Mouse (Mus musculus): Measurements from ENCODE around the gene Syncrip. TPM values are rescaled to one million over a fixed set of nuclear protein-coding genes. Genes with fewer than 3 reads are reported as not detected.
"Not testable (repeated sequence)": the region's sequence is repeated elsewhere in the genome, so short reads cannot be mapped to it uniquely, and the experiment has no call there.

Gene Syncrip
- polyA plus RNA-seq, 1 experiment from 2014 or later = 67.7 TPM

DNA sequence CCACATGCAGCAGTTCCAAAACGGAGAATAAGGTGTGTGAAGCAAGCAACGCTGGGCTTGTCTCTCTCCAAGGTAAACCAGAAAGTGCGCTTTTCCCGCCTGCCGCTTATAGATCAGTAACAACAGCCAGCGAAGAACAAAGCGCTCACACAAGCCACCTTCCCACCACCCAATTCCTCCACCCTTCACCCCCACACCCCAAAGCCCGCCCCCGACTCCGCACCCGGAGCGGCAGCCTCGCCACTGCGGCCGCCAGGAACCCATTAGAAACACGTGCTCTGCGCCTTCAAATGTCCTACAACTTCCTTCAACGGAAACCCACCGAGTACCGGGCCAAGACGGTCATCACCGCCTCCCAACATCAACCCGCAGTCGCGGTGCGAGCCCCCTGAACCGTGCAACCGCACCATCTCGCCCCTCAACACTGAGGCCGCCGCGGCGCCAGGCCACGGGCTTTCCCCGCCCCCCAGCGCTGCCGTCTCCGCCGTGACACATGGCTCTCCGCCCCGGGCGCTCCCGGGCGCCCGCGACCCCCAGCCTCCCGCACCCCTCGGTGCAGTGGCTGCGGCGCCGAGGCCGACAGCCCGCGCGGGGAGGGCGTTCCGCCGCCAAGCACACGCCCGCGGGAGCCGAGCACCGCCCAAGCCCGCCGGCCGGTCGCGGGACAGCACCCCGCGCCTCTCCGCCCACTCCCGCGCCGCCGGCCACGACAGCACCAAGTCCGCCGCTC is 1.1 kb downstream of the Syncrip start:
- Histone ChIP-seq H3K4me1 (replicated peaks) (peaks cover 15% of the 10 kb centered on the region), H3K9ac (peak overlapping the region; percentile 99), H3K27ac (ENCODE audit: poor library complexity, severe bottlenecking) (peak overlapping the region; percentile 98), H3K4me2 (peak overlapping the region; percentile 94), H3K27me3 (replicated peaks) (no peaks in the 10 kb centered on the region), H3K36me3 (peaks cover 11% of the 10 kb centered on the region), H3K4me3 (peak overlapping the region; percentile 95), H3K9me3 (replicated peaks) (no peaks in the 10 kb centered on the region)
- peak; percentile 33 for ATAC-seq (ENCODE audit: insufficient number of reproducible peaks, low FRiP score)
- WGBS = under 1% methylated on average over 75 of the region's 78 CpGs

DNA sequence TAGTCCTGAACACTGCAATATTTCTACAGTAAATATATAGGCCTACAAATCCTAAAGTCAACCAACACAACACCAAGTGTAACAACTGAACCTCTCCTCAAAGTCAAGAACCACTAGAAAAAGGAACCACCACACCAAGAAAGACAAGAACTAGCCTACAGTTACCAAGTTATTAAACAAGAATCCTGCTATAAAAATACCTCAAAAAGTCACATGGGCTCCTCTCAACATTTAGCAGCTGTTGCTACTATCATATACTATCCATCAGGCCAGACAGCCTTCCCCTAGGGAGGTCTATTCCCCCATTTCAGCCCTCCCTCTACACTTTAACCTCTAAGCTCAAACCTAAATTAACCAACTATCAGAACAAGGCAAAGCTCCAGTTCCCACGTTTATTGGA is 2.3 kb downstream of the Syncrip start:
- ATAC-seq (ENCODE audit: insufficient number of reproducible peaks, low FRiP score) = no peak
- H3K27me3 ChIP-seq (replicated peaks) = no peaks in the 10 kb centered on the region
- H3K36me3 ChIP-seq = peaks cover 20% of the 10 kb centered on the region
- H3K4me3 ChIP-seq = peak overlapping the region; percentile 95
- H3K4me1 ChIP-seq (replicated peaks) = peaks cover 15% of the 10 kb centered on the region
- WGBS = 4% methylated on average over 1 of the region's 1 CpGs
- no peaks in the 10 kb centered on the region for H3K9me3 ChIP-seq (replicated peaks)
- peak overlapping the region; percentile 94 for H3K4me2 ChIP-seq
- H3K9ac ChIP-seq = no peak overlapping the region
- no peak overlapping the region for H3K27ac ChIP-seq (ENCODE audit: poor library complexity, severe bottlenecking)

DNA sequence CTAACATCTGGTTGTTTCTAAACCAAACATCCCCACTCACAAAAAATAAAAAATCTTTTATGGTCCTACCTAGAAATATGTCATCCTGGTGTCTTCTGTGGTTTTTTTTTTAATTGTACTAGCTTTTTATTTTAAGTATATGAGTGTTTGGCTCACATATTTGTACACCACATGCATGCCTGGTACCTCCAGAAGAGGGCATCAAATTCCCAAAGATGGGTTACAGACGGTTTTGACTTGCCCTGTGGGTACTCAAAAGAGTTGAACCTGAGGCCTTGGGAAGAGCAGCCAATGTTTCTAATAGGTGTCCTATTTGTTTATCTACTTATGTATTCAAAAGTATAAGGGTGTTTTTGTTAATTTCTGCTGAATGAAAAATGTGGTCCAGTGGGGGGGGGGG is 6.2 kb downstream of the Syncrip start:
- H3K4me2 ChIP-seq = no peak overlapping the region
- no peaks in the 10 kb centered on the region for H3K27me3 ChIP-seq (replicated peaks)
- peaks cover 46% of the 10 kb centered on the region for H3K36me3 ChIP-seq
- no peak overlapping the region for H3K27ac ChIP-seq (ENCODE audit: poor library complexity, severe bottlenecking)
- peaks cover 4% of the 10 kb centered on the region for H3K4me1 ChIP-seq (replicated peaks)
- no peak overlapping the region for H3K9ac ChIP-seq
- no peak for ATAC-seq (ENCODE audit: insufficient number of reproducible peaks, low FRiP score)
- no peaks in the 10 kb centered on the region for H3K9me3 ChIP-seq (replicated peaks)
- WGBS = 47% methylated on average over 1 of the region's 1 CpGs
- no peak overlapping the region for H3K4me3 ChIP-seq

DNA sequence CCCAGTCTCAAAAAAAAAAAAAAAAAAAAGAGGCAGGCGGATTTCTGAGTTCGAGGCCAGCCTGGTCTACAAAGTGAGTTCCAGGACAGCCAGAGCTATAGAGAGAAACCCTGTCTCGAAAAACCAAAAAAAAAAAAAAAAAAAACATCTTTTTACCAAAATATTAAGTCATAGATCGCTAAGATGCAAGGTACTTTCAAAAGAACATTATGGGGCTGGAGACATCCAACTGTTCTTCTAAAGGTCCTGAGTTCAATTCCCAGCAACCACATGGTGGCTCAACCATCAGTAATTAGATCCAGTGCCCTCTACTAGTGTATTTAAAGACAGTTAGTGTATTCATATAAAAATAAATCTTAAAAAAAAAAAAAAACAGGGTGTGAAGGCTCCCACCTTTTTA is 21.4 kb downstream of the Syncrip start:
- not testable (repeated sequence) for H3K4me1 ChIP-seq (replicated peaks); ATAC-seq (ENCODE audit: insufficient number of reproducible peaks, low FRiP score); H3K27me3 ChIP-seq (replicated peaks); H3K27ac ChIP-seq (ENCODE audit: poor library complexity, severe bottlenecking); H3K4me3 ChIP-seq; H3K9ac ChIP-seq; H3K9me3 ChIP-seq (replicated peaks); H3K4me2 ChIP-seq
- peaks cover 41% of the 10 kb centered on the region for H3K36me3 ChIP-seq
- 79% methylated on average over 2 of the region's 4 CpGs for WGBS

DNA sequence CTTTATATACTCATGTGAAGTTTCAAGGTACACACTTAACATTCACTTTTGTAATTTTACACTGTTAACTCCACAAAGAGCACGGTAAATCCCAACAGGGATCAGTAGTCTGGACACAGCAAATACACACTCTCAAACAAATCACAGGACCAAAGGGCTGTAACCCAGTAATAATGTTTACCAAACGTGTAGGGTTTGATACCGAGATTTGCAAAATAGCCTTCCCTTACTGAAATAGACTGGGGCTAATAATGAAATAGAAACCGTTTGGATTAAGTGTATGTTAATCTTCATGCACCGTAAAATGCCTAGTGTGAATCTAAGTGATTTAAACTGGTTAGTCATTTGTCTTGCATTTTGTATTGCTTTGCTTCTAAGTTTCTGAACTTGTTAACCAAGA is 42.4 kb downstream of the Syncrip start:
- no peak overlapping the region for H3K4me3 ChIP-seq
- H3K36me3 ChIP-seq = peaks cover 13% of the 10 kb centered on the region
- peaks cover 4% of the 10 kb centered on the region for H3K4me1 ChIP-seq (replicated peaks)
- H3K9me3 ChIP-seq (replicated peaks) = no peaks in the 10 kb centered on the region
- 31% methylated on average over 5 of the region's 5 CpGs for WGBS
- no peaks in the 10 kb centered on the region for H3K27me3 ChIP-seq (replicated peaks)
- H3K27ac ChIP-seq (ENCODE audit: poor library complexity, severe bottlenecking) = no peak overlapping the region
- H3K9ac ChIP-seq = no peak overlapping the region
- no peak for ATAC-seq (ENCODE audit: insufficient number of reproducible peaks, low FRiP score)
- H3K4me2 ChIP-seq = no peak overlapping the region

DNA sequence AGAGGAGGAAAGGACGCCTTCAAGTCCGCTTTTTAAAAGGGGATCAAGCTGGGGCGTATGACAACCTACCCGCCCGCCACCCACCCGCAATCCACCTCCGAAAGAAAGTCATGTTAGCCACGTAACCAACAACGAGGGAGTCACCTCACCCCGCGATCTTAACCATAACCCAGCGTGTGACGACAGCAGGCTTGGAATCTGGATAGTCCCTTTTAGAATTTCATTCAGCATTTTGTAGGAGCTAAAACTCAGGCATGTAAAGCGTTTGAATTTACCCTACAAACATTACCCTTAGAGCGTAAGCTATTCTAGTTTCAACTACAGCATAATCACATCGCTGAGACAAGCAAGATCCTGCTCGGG is 43.2 kb downstream of the Syncrip start:
- peak overlapping the region; percentile 68 for H3K4me2 ChIP-seq
- peak overlapping the region; percentile 72 for H3K4me3 ChIP-seq
- no peak; the same call in 1 of the 2 replicates for ATAC-seq (ENCODE audit: insufficient number of reproducible peaks, low FRiP score)
- H3K36me3 ChIP-seq = peaks cover 7% of the 10 kb centered on the region
- no peaks in the 10 kb centered on the region for H3K27me3 ChIP-seq (replicated peaks)
- H3K27ac ChIP-seq (ENCODE audit: poor library complexity, severe bottlenecking) = peak overlapping the region; percentile 91
- no peaks in the 10 kb centered on the region for H3K9me3 ChIP-seq (replicated peaks)
- under 1% methylated on average over 17 of the region's 17 CpGs for WGBS
- H3K9ac ChIP-seq = peak overlapping the region; percentile 80
- H3K4me1 ChIP-seq (replicated peaks) = peaks cover 4% of the 10 kb centered on the region

DNA sequence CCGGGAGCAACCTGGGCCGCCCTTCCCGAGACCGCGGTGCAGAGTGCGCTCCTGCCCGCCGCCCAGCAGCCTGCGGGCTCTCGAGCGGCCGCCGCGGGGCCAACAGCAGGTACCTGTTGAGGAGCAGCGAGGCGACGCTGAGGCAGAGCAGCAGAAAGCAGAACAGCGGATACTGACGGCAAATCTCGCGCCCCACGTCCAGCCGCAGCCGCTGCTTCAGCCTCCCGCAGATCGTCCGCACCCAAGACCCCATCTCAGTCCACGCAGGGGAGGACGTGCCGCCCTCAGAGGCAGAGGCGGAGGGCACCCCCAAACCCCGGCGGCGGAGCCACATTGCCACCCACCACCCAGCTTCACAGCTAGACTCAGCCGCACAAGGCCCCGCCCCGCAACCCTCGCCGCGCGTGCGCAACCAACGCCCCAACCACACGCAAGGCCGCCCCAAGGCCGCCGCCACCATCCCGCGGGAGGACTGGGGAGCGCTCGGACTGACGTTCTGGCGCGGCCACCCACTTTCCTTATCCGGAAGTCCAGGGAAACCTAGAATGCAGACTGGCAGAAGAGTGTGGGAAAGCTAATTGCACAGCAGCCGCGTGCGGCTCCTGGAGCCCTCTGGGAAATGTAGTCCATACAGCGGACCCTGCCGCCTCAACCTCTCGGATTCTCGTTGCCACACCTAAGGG is 43.7 kb downstream of the Syncrip start, which contains the start of gene Snx14:
Gene Snx14, minus strand, starts transcription at position 404 of the 683 bp plus-strand sequence.
- H3K4me1 ChIP-seq (replicated peaks) = peaks cover 4% of the 10 kb centered on the region

DNA sequence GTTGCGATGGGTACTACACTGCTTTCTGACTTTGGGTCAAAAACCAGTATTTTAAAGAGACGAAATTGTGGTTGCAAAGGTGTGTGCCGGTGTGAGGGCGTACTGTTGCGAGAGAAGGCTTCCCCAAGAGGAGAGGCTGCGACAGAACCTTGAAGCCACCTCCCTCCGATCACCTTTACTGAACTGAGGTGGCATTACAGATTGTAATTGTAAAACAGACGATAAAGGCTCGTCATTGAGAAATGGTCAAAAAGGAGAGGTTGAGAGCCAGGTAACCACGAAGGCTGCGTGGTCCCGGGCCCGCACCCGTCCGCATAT is 44.2 kb downstream of the Syncrip start:
- H3K4me2 ChIP-seq = peak overlapping the region; percentile 68
- 3% methylated on average over 15 of the region's 15 CpGs for WGBS
- peak overlapping the region; percentile 72 for H3K4me3 ChIP-seq
- peak overlapping the region; percentile 83 for H3K9ac ChIP-seq
- H3K27ac ChIP-seq (ENCODE audit: poor library complexity, severe bottlenecking) = peak overlapping the region; percentile 91
- no peaks in the 10 kb centered on the region for H3K9me3 ChIP-seq (replicated peaks)
- H3K4me1 ChIP-seq (replicated peaks) = peaks cover 4% of the 10 kb centered on the region
- no peaks in the 10 kb centered on the region for H3K27me3 ChIP-seq (replicated peaks)
- peak; percentile 4; the same call in 1 of the 2 replicates for ATAC-seq (ENCODE audit: insufficient number of reproducible peaks, low FRiP score)
- peaks cover 6% of the 10 kb centered on the region; the same call in 1 of the 2 replicates for H3K36me3 ChIP-seq

More for the DNA sequence above, 43.7 kb downstream of the Syncrip start, which contains the start of gene Snx14:
- H3K9me3 ChIP-seq (replicated peaks) = no peaks in the 10 kb centered on the region
- peak within 1 kb of the TSS; percentile 83 for H3K9ac ChIP-seq
- H3K27ac ChIP-seq (ENCODE audit: poor library complexity, severe bottlenecking) = peak within 1 kb of the TSS; percentile 91
- WGBS = under 1% methylated on average over 62 of the region's 62 CpGs
- peak within 1 kb of the TSS; percentile 72 for H3K4me3 ChIP-seq
- peaks cover 6% of the 10 kb centered on the region; the same call in 1 of the 2 replicates for H3K36me3 ChIP-seq
- H3K4me2 ChIP-seq = peak within 1 kb of the TSS; percentile 68
- no peaks in the 10 kb centered on the region for H3K27me3 ChIP-seq (replicated peaks)
- ATAC-seq (ENCODE audit: insufficient number of reproducible peaks, low FRiP score) = peak; percentile 96

DNA sequence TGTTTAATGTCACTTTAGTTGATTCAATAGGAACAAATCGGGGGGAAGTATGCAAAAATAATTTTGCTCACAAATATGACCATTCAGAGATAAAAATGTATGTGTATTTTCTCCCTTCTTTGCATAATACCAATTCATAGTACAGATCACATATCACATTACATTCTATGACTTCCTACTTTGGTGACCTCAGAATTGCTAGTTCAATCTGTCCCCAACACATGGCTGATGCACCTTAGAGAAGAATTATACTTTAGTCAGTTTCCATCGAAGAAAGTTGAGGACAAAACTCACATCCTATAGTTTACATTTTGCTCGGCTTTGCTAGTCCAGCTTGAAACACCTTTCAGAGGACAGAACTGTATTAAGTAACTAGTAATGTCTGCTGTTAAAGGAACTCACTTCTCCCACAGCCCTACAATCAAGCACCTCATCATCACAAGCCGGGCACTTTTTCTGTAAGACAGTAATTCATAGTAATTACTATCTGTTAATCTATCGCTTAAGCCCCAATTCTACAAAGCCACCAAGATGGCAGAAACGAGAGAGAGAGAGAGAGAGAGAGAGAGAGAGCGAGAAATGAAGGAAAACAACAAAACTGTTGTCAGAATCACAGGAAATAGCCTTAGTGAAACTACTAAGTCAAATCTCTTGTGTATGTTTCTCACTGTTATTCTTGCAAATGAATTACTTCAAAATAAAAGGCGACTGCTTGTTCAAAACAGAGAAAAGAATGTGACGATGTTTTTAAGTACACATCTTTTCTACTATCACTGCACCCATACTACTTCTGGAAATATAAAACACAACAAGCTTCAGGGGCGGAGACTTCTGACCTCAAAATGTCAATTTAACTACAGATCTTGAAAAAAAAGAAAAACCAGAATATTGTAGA is 44.8 kb downstream of the Syncrip start:
- WGBS = 51% methylated on average over 10 of the region's 10 CpGs
- Histone ChIP-seq H3K9ac (peak overlapping the region; percentile 83), H3K27me3 (replicated peaks) (no peaks in the 10 kb centered on the region), H3K36me3 (0 out of 2 replicates have a peak, but pooled peaks cover 2% of the 10 kb centered on the region), H3K4me3 (peak overlapping the region; percentile 72), H3K27ac (ENCODE audit: poor library complexity, severe bottlenecking) (peak overlapping the region; percentile 91; the same call in 1 of the 2 replicates), H3K4me1 (replicated peaks) (peaks cover 4% of the 10 kb centered on the region), H3K4me2 (peak overlapping the region; percentile 68), H3K9me3 (replicated peaks) (no peaks in the 10 kb centered on the region)
- no peak for ATAC-seq (ENCODE audit: insufficient number of reproducible peaks, low FRiP score)

DNA sequence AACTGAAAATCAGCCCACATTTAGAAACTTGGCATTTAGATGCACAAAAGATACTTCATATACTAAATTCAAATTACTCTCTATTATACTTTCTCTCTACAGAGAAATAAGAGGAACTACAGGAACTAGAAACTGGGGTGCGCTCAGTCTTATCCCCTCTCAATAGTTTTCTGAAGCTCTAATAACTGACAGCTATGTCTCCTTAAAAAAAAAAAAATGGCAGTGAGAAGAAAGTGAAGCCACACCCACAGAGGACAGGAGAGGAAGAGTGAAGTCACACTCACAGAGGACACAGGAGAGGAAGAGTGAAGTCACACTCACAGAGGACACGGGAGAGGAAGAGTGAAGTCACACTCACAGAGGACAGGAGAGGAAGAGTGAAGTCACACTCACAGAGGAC is 58.0 kb downstream of the Syncrip start:
- H3K27ac ChIP-seq (ENCODE audit: poor library complexity, severe bottlenecking) = no peak overlapping the region
- H3K4me1 ChIP-seq (replicated peaks) = no peaks in the 10 kb centered on the region
- no peak for ATAC-seq (ENCODE audit: insufficient number of reproducible peaks, low FRiP score)
- whole genome bisulfite sequencing = 70% methylated on average over 2 of the region's 2 CpGs
- H3K27me3 ChIP-seq (replicated peaks) = no peaks in the 10 kb centered on the region
- peaks cover 36% of the 10 kb centered on the region for H3K36me3 ChIP-seq
- no peak overlapping the region for H3K4me2 ChIP-seq
- no peak overlapping the region for H3K4me3 ChIP-seq
- H3K9me3 ChIP-seq (replicated peaks) = peaks cover 4% of the 10 kb centered on the region
- no peak overlapping the region for H3K9ac ChIP-seq

DNA sequence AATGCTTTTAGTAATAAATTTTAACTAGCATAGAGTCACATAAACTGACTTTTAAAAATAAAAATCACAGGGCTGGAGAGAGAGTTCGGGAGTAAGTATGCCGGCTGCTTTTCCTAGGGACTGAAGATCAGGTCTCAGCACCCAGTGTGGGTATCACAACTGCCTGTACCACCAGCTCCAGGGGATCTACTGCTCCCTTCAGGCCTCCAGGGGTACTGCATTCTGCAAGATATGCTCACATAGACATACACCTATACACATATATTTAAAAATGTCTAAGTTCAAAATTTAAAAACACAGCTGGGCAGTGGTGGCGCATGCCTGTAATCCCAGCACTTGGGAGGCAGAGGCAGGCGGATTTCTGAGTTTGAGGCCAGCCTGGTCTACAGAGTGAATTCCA is 59.9 kb downstream of the Syncrip start:
- Histone ChIP-seq H3K36me3 (peaks cover 30% of the 10 kb centered on the region), H3K9ac (no peak overlapping the region), H3K27ac (ENCODE audit: poor library complexity, severe bottlenecking) (no peak overlapping the region), H3K4me3 (no peak overlapping the region), H3K27me3 (replicated peaks) (no peaks in the 10 kb centered on the region), H3K4me2 (no peak overlapping the region), H3K9me3 (replicated peaks) (peaks cover 4% of the 10 kb centered on the region), H3K4me1 (replicated peaks) (no peaks in the 10 kb centered on the region)
- WGBS = 95% methylated on average over 4 of the region's 4 CpGs
- ATAC-seq (ENCODE audit: insufficient number of reproducible peaks, low FRiP score) = no peak

Measured in heart, embryonic 12.5 days (tissue).